Mouse (Mus musculus): ENCODE results near the gene Lats2.
A peak's percentile ranks its signal among the peaks of the same experiment; 100 is the strongest.
"Not testable (repeated sequence)": the region's sequence is repeated elsewhere in the genome, so short reads cannot be mapped to it uniquely, and the experiment has no call there.

Gene Lats2

GRCm38 (mm10) chr14:57692517-57693130, 65.6 kb downstream of the Lats2 start:
- no peak for DNase-seq

- DNase-seq, result no peak
Measured at GRCm38 (mm10) chr14:57691316-57691715, 66.9 kb downstream of the Lats2 start.

- DNase-seq, result no peak
Measured at GRCm38 (mm10) chr14:57690681-57691080, 67.5 kb downstream of the Lats2 start.

GRCm38 (mm10) chr14:57688066-57688465, 70.1 kb downstream of the Lats2 start:
- not testable (repeated sequence) for DNase-seq

GRCm38 (mm10) chr14:57687441-57687840, 70.7 kb downstream of the Lats2 start:
- DNase-seq, result no peak

- no peak for DNase-seq
Measured at GRCm38 (mm10) chr14:57686647-57687046, 71.5 kb downstream of the Lats2 start.

- peak; percentile 56 for DNase-seq
Measured at GRCm38 (mm10) chr14:57684579-57684978, 73.6 kb downstream of the Lats2 start.

GRCm38 (mm10) chr14:57682751-57683150, 75.4 kb downstream of the Lats2 start:
- DNase-seq, result no peak

GRCm38 (mm10) chr14:57679958-57680535, 78.1 kb downstream of the Lats2 start:
- peak; percentile 72 for DNase-seq

GRCm38 (mm10) chr14:57679523-57679922, 78.7 kb downstream of the Lats2 start:
- no peak for DNase-seq

GRCm38 (mm10) chr14:57675481-57675880, 82.7 kb downstream of the Lats2 start:
- no peak for DNase-seq

- no peak for DNase-seq
Measured at GRCm38 (mm10) chr14:57665628-57665950, 92.6 kb downstream of the Lats2 start.

- peak; percentile 76 for DNase-seq
Measured at GRCm38 (mm10) chr14:57664822-57665627, 93.2 kb downstream of the Lats2 start, which contains the start of gene Xpo4. TSS of gene Xpo4 (minus strand) at chr14:57665430.

- peak; percentile 23 for DNase-seq
Measured at GRCm38 (mm10) chr14:57664311-57664821, 93.8 kb downstream of the Lats2 start.

- DNase-seq, result no peak
Measured at GRCm38 (mm10) chr14:57663630-57664029, 94.6 kb downstream of the Lats2 start.

GRCm38 (mm10) chr14:57658301-57658700, 99.9 kb downstream of the Lats2 start:
- DNase-seq, result no peak

- no peak for DNase-seq
Measured at GRCm38 (mm10) chr14:57657500-57657899, 100.7 kb downstream of the Lats2 start.

- not testable (repeated sequence) for DNase-seq
Measured at GRCm38 (mm10) chr14:57656519-57656918, 101.7 kb downstream of the Lats2 start.

GRCm38 (mm10) chr14:57649501-57649900, 108.7 kb downstream of the Lats2 start:
- no peak for DNase-seq

GRCm38 (mm10) chr14:57646155-57646554, 112.0 kb downstream of the Lats2 start:
- DNase-seq, result no peak
